In the genomic region with DNA sequence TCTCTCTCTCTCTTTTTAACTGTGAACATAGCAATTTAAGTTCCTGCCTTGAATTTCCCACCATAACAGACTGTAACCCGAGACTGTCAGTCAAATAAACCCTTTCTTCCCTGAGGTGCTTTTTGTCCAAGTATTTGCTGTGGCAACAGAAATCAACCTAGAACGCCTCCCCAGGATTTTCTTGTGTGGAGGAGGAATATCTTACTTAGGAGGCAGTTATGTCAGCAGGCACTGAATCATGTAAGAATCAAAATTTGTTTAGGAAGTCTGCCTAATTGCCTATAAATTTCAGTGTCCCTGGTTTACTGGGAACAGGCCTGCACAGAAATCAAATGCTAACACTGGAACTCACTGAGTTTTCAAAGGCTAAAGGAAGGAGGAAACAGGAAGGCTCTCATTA, we compare ENCODE assay signal across 24 mouse cellular contexts.
"Had no signal": no experiment of that assay in that cellular context is flagged by ENCODE, and none has a peak within 500 bp of the region (broad histone marks: within the 10 kb centered on the region; RNA-seq: fewer than 3 reads in every experiment).

No protein-coding gene starts in this region.

- H3K9me3 ChIP-seq: limb, embryonic 10.5 days; limb, embryonic 13.5 days; liver, embryonic 15.5 days; lung, embryonic 15.5 days; midbrain, embryonic 12.5 days; midbrain, embryonic 15.5 days; neural tube, embryonic 13.5 days; stomach, embryonic 15.5 days had no signal

- H3K27ac ChIP-seq: layer of hippocampus, adult 2 months; limb, embryonic 10.5 days; limb, embryonic 13.5 days; liver, embryonic 12.5 days; liver, embryonic 15.5 days; lung, embryonic 15.5 days; midbrain, embryonic 12.5 days; midbrain, embryonic 15.5 days; neural tube, embryonic 13.5 days; stomach, embryonic 15.5 days had no signal

- H3K4me3 ChIP-seq: layer of hippocampus, adult 2 months; limb, embryonic 10.5 days; limb, embryonic 13.5 days; liver, embryonic 12.5 days; liver, embryonic 15.5 days; lung, embryonic 15.5 days; megakaryocyte, embryonic 14.5 days; midbrain, embryonic 12.5 days; midbrain, embryonic 15.5 days; myocyte; neural tube, embryonic 13.5 days; stomach, embryonic 15.5 days had no signal

- H3K27me3 ChIP-seq: limb, embryonic 13.5 days; liver, embryonic 12.5 days; liver, embryonic 15.5 days; lung, embryonic 15.5 days; megakaryocyte, embryonic 14.5 days; midbrain, embryonic 12.5 days; midbrain, embryonic 15.5 days; neural tube, embryonic 13.5 days; stomach, embryonic 15.5 days had no signal

- H3K4me1 ChIP-seq: limb, embryonic 13.5 days; liver, embryonic 12.5 days; liver, embryonic 15.5 days; lung, embryonic 15.5 days; megakaryocyte, embryonic 14.5 days; midbrain, embryonic 12.5 days; midbrain, embryonic 15.5 days; neural tube, embryonic 13.5 days; stomach, embryonic 15.5 days had no signal

- DNase-seq: kidney, adult 2 months; kidney, postnatal 10 days; layer of hippocampus, adult 9-11 months; liver; lung, adult 18-20 months; lung, postnatal 10 days; lung, postnatal 36 days; retina, postnatal 1 day; right cerebral cortex, postnatal 25 days; spleen, adult 18-20 months; thymus, adult 18-20 months; thymus, postnatal 36 days had no signal

- ATAC-seq: liver, embryonic 12.5 days; midbrain, embryonic 15.5 days had no signal

- H3K36me3 ChIP-seq: limb, embryonic 10.5 days; limb, embryonic 13.5 days; liver, embryonic 12.5 days; liver, embryonic 15.5 days; lung, embryonic 15.5 days; midbrain, embryonic 12.5 days; midbrain, embryonic 15.5 days; neural tube, embryonic 13.5 days; stomach, embryonic 15.5 days had no signal

- H3K9ac ChIP-seq: limb, embryonic 13.5 days; liver, embryonic 12.5 days; liver, embryonic 15.5 days; lung, embryonic 15.5 days; midbrain, embryonic 12.5 days; midbrain, embryonic 15.5 days; neural tube, embryonic 13.5 days; stomach, embryonic 15.5 days had no signal

- H3K4me2 ChIP-seq: limb, embryonic 13.5 days; liver, embryonic 12.5 days; liver, embryonic 15.5 days; lung, embryonic 15.5 days; midbrain, embryonic 12.5 days; midbrain, embryonic 15.5 days; neural tube, embryonic 13.5 days; stomach, embryonic 15.5 days had no signal
